Mouse (Mus musculus): ENCODE data around the gene Smyd4.

Gene Smyd4

GRCm38 (mm10) chr11:75420810-75421374, 72.7 kb downstream of the Smyd4 start:
- DNase-seq (ENCODE audit: low spot score), result no peak

- DNase-seq (ENCODE audit: low spot score), result no peak
Observed at GRCm38 (mm10) chr11:75421375-75422012, 73.3 kb downstream of the Smyd4 start.

- peak; percentile 42 for DNase-seq (ENCODE audit: low spot score)
Observed at GRCm38 (mm10) chr11:75422013-75422792, 74.0 kb downstream of the Smyd4 start, which contains the start of gene Serpinf1. Serpinf1 (minus strand) TSS chr11:75422701.

- no peak for DNase-seq (ENCODE audit: low spot score)
Observed at GRCm38 (mm10) chr11:75423091-75423490, 74.9 kb downstream of the Smyd4 start.

- no peak for DNase-seq (ENCODE audit: low spot score)
Observed at GRCm38 (mm10) chr11:75424033-75424432, 75.8 kb downstream of the Smyd4 start.

- DNase-seq (ENCODE audit: low spot score), result peak; percentile 56
Observed at GRCm38 (mm10) chr11:75424459-75424858, 76.2 kb downstream of the Smyd4 start.

- DNase-seq (ENCODE audit: low spot score), result no peak
Observed at GRCm38 (mm10) chr11:75429019-75429705, 80.9 kb downstream of the Smyd4 start.

GRCm38 (mm10) chr11:75431307-75431706, 83.1 kb downstream of the Smyd4 start:
- DNase-seq (ENCODE audit: low spot score), result no peak

- DNase-seq (ENCODE audit: low spot score), result no peak
Observed at GRCm38 (mm10) chr11:75434138-75434537, 85.9 kb downstream of the Smyd4 start.

- DNase-seq (ENCODE audit: low spot score), result no peak
Observed at GRCm38 (mm10) chr11:75438194-75438593, 90.0 kb downstream of the Smyd4 start.

GRCm38 (mm10) chr11:75438804-75439203, 90.6 kb downstream of the Smyd4 start:
- DNase-seq (ENCODE audit: low spot score), result no peak

- peak; percentile 85 for DNase-seq (ENCODE audit: low spot score)
Observed at GRCm38 (mm10) chr11:75439363-75439762, 91.1 kb downstream of the Smyd4 start, which contains the start of gene Serpinf2. Serpinf2 (minus strand) TSS chr11:75439591.

GRCm38 (mm10) chr11:75439951-75440350, 91.7 kb downstream of the Smyd4 start:
- no peak for DNase-seq (ENCODE audit: low spot score)

GRCm38 (mm10) chr11:75441034-75441433, 92.8 kb downstream of the Smyd4 start:
- DNase-seq (ENCODE audit: low spot score), result no peak

- no peak for DNase-seq (ENCODE audit: low spot score)
Observed at GRCm38 (mm10) chr11:75441601-75442000, 93.4 kb downstream of the Smyd4 start.

- peak; percentile 89 for DNase-seq (ENCODE audit: low spot score)
Observed at GRCm38 (mm10) chr11:75443711-75444110, 95.5 kb downstream of the Smyd4 start.

GRCm38 (mm10) chr11:75448575-75448974, 100.3 kb downstream of the Smyd4 start:
- DNase-seq (ENCODE audit: low spot score), result no peak

GRCm38 (mm10) chr11:75449695-75450094, 101.5 kb downstream of the Smyd4 start:
- peak; percentile 65 for DNase-seq (ENCODE audit: low spot score)

- no peak for DNase-seq (ENCODE audit: low spot score)
Observed at GRCm38 (mm10) chr11:75450304-75450908, 102.2 kb downstream of the Smyd4 start.

- DNase-seq (ENCODE audit: low spot score), result no peak
Observed at GRCm38 (mm10) chr11:75450936-75451335, 102.7 kb downstream of the Smyd4 start.

GRCm38 (mm10) chr11:75452081-75452480, 103.8 kb downstream of the Smyd4 start:
- DNase-seq (ENCODE audit: low spot score), result no peak

Measured in yolk sac, embryonic 10.5 days (tissue).